Mouse (Mus musculus): ENCODE results near the gene 3100002H09Rik. TPM values are rescaled to one million over a fixed set of nuclear protein-coding genes. Genes with fewer than 3 reads are reported as not detected.

Gene 3100002H09Rik
- total RNA-seq (2017), result not detected in 2 replicates

DNA sequence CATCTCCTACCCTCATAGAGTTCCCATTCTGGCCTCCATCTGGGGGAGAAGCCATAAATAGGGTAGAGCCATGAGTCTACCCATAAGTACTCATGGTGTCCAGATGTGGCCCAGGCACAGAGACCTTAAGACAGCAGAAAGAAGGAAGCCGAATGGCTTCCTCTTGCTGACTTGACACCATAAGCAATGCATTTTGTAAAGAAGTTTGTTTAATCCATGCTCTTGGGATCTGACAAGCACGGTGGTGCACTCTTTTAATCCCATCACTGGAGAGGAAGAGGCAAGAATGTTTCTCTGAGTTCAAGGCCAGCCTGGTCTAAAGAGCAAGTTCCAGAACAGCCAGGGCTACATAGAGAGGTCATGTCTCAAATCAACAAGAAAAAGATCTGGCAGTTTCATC is at the start of gene 3100002H09Rik:
Gene 3100002H09Rik (minus strand): TSS at position 101 of the 400 bp plus-strand sequence.
- no peak for ATAC-seq (replicated peaks; ENCODE audit: low read depth, poor library complexity, severe bottlenecking)

DNA sequence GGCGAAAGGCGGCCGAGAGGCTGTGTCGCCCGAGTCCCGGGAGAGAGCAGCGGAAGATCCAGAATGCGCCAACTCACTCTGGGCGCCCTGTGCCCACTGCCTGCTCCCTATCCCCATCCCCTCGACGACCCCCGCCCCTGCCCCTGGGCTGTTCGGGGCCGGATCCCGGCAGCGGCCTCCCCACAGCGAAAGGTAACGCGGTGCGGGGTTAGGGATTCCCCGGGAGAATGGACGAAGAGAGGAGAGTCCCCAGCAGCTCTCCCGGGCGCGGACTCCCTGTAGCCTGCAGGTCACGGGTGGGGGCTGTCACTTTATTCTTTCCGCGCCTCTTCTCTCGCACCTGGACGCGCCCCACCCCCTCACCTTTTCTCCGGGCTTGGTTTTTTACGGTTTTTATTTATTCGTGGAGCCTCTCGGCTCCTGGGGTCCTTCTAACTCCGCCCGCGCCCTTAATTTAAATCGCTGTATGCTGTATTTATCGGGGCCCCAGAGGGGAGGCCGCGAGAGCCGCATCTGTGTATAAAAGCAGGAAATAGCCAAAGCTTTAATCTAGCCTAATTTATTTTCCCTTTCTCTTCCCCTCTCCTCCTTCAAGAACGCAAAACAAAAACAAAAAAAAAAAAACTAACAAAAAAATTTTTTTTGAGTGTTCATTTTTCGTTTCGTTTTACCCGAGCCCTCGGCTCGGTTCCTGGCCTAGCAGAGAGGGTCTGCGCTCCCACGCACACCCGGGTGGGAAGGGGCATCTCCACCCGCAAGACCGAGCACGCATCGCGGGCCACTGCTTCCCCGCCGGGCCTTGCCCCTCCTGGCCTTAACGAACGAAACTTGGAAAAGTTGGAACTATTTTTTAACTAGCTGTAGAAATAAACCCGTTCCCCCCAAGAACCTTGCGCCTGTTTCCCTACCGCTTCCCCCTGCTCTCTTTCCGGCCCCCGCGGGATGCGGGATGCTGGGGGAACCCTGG is 48.9 kb upstream of the 3100002H09Rik start:
- no peak for ATAC-seq (replicated peaks; ENCODE audit: low read depth, poor library complexity, severe bottlenecking)

- no peak for ATAC-seq (replicated peaks; ENCODE audit: low read depth, poor library complexity, severe bottlenecking)
Observed at GRCm38 (mm10) chr4:124658412-124658851, 47.8 kb upstream of the 3100002H09Rik start.

GRCm38 (mm10) chr4:124657781-124658180 is 47.2 kb upstream of the 3100002H09Rik start:
- no peak for ATAC-seq (replicated peaks; ENCODE audit: low read depth, poor library complexity, severe bottlenecking)

DNA sequence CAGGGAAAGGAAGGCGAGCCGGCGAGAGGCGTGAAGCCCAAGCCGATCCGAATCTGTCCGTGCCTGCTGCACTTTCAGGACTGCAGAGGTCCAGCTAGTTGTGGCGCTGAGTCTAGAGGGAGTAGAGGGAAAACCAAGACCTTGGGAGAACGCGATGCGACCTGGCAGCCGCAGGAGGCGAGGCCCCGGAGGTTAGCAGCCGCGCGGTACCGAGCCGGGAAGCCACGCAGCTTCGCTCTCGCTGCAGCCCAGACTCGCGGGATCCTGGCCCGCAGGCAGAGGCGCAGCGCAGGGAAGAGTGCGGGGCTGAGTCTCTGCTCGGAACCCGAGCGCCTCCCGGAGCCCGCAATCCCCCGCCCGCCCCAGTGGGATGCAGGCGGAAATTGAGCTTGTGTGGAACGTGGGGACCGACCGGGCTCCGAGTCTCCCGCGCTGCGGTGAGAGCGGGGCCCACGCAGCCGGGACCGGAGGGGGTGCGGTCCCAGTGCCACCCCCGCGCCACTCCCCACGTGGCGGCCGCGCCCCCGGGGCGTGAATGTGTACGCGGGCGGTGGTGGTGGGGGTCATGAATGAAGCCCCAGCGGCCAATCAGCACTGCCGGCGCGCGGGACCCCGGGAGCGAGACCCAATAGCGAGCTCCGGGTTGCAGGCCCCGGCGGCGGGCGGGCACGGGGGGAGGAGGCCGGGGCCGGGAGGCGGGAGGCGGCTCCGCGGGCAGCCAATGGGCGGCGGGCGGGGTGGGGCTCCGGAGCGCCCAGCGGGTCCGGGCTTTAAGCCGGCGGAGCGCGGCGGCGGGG is 46.4 kb upstream of the 3100002H09Rik start:
- ATAC-seq (replicated peaks; ENCODE audit: low read depth, poor library complexity, severe bottlenecking), result peak; percentile 30

GRCm38 (mm10) chr4:124656518-124656853 is 45.9 kb upstream of the 3100002H09Rik start, which contains the start of gene Pou3f1:
Pou3f1 (plus strand) TSS chr4:124656807.
- ATAC-seq (replicated peaks; ENCODE audit: low read depth, poor library complexity, severe bottlenecking), result 0 out of 2 replicates have a peak, but pooled peaks have one; percentile 9

DNA sequence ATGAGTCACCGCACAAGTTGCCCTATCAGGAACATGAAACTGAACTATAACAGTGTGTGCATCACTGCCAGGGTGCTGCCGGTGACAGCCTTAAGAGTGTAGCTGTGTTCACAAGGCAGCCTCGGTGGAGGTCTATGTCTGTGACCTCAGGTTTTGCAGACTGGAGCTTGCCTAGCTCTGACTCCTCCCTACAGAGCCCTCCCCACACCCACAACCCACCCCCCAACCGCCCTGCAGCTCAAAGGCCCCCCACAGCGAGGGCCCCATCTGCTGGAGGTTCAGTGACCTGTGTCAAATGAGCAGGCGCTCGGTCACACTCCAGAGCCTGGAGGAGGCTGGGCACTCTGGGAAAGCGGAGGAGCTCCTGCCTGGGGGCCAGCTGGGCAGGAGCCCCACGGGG is 42.3 kb upstream of the 3100002H09Rik start:
- ATAC-seq (replicated peaks; ENCODE audit: low read depth, poor library complexity, severe bottlenecking), result no peak; the same call in 1 of the 2 replicates

DNA sequence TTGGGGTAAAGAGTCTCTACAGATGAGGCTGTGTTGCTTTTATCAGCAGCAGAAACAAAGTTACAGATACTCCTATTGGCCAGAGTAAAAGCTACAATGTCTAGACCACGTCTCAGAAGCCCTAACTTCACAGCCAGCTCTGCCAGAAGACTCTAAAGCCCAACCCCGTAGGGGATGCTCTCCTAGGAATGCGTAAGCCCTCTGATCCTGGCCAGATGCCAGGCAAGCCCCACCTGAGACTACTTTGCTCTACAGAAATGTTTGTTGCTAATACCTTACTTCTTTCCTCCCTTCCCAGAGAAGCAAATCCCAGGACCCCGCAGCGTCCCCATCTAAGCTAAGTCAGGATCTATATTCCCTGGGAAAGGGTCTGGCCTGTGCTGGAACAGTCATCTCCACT is 37.3 kb upstream of the 3100002H09Rik start:
- no peak for ATAC-seq (replicated peaks; ENCODE audit: low read depth, poor library complexity, severe bottlenecking)

- no peak; the same call in 1 of the 2 replicates for ATAC-seq (replicated peaks; ENCODE audit: low read depth, poor library complexity, severe bottlenecking)
Observed at GRCm38 (mm10) chr4:124646591-124646990, 36.0 kb upstream of the 3100002H09Rik start.

GRCm38 (mm10) chr4:124644974-124645433 is 34.4 kb upstream of the 3100002H09Rik start:
- peak; percentile 72 for ATAC-seq (replicated peaks; ENCODE audit: low read depth, poor library complexity, severe bottlenecking)

- ATAC-seq (replicated peaks; ENCODE audit: low read depth, poor library complexity, severe bottlenecking), result no peak
Observed at GRCm38 (mm10) chr4:124643859-124644258, 33.3 kb upstream of the 3100002H09Rik start.

DNA sequence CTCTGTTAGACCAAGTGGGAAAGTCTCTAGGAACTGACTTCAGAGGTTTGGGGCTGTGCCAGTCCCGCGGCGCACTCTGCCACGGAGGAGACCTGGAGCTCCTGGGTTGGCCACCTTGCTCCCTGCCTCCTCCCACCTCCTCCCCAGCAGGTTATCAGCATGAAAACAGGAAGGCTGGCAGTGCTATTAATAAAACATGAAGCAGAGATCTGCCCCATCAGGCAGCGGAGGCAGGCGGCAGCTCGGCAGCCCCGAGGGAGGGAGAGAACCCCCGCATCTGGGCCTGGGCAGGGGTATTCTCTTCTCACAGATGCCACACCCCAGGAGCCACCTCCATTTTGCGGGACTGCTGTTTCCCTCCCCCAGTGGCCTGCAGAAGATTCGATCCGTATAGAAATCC is 29.1 kb upstream of the 3100002H09Rik start:
- ATAC-seq (replicated peaks; ENCODE audit: low read depth, poor library complexity, severe bottlenecking), result no peak

DNA sequence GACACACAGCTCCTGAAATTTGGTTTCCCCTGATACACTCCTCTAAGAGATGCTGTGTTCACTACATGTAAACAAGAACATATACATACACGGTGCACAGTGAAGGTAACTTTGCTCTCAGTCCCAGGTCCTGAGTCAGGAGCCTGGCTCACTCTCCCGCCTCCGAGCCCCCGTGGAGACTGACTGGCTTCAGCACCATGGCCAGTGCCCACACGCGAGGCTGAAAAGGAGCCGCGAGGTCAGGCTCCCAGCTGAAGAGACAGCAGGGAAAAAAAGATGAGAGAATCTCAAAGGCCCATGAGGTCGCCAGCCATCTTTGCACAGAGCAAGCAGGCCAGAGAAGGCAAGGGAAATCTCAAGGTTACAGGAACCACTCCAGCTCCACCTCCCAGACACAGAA is 22.7 kb upstream of the 3100002H09Rik start:
- ATAC-seq (replicated peaks; ENCODE audit: low read depth, poor library complexity, severe bottlenecking), result peak; percentile 79

GRCm38 (mm10) chr4:124632856-124633255 is 22.3 kb upstream of the 3100002H09Rik start:
- ATAC-seq (replicated peaks; ENCODE audit: low read depth, poor library complexity, severe bottlenecking), result no peak

- no peak for ATAC-seq (replicated peaks; ENCODE audit: low read depth, poor library complexity, severe bottlenecking)
Observed at GRCm38 (mm10) chr4:124631456-124631855, 20.9 kb upstream of the 3100002H09Rik start.

- no peak for ATAC-seq (replicated peaks; ENCODE audit: low read depth, poor library complexity, severe bottlenecking)
Observed at GRCm38 (mm10) chr4:124626836-124627235, 16.2 kb upstream of the 3100002H09Rik start.

DNA sequence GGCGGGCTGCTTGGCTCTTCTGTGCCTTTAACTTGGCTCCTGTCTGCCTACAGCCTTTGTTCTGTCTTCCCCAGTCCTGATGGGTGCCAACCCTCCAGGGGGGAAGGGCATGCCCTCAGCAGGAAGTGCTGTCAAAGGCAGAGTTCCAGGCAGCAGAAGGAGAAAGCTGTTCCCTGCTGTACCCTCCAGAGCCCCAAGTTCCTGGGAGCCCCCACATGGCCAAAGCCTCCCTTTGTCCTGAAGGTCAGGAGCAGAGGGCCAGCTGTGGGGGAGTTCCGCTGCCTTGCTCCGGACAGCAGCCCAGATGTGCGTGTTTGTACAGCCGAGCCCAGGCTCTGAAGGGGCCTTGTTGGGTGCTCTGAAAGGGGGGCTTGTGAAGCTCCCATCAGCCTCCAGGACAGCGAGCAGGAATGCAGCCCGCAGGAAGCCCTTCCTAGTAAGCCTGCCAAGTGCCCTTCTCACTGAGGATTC is 13.5 kb upstream of the 3100002H09Rik start:
- no peak for ATAC-seq (replicated peaks; ENCODE audit: low read depth, poor library complexity, severe bottlenecking)

GRCm38 (mm10) chr4:124622566-124622965 is 12.0 kb upstream of the 3100002H09Rik start:
- ATAC-seq (replicated peaks; ENCODE audit: low read depth, poor library complexity, severe bottlenecking), result no peak

DNA sequence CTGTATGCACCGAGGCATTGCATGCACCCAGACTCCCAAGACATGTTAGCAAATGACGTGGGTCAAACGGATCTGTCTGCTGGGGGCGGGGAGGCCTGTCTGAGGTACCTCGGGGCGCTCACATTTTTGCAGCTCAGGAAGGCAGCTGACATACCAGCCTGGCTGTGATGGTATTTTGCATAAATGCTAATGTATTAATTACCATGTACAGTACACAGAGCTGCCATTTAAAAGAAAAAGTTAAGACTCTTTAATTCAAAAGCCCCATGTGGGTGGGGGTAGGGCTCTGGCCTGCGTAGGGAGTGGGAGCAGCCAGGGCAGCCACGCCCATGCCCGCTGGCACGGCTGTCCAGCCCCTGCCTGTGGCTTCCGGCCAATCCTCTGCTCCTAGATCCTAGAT is 10.8 kb upstream of the 3100002H09Rik start:
- ATAC-seq (replicated peaks; ENCODE audit: low read depth, poor library complexity, severe bottlenecking), result no peak

- no peak for ATAC-seq (replicated peaks; ENCODE audit: low read depth, poor library complexity, severe bottlenecking)
Observed at GRCm38 (mm10) chr4:124618599-124618998, 8.0 kb upstream of the 3100002H09Rik start.

Data from common myeloid progenitor, adult 5-6 weeks (primary cell).